Mouse (Mus musculus) forebrain, embryonic 14.5 days (tissue): ENCODE data around the gene Cfl2. TPM values are rescaled to one million over a fixed set of nuclear protein-coding genes. Genes with fewer than 3 reads are reported as not detected.

Experiments
- ATAC-seq: fragments of 200-750 bp; cut with Nextera tagmentation; 2 replicates; pipeline ENCODE4 v1.8.0; 2017; ENCODE audit warnings: mild to moderate bottlenecking, moderate library complexity
- DNase-seq: peaks from one replicate; pipeline ENCODE4 v3.0.0-alpha.2; 2015; ENCODE audit warnings: low spot score
- H3K27ac ChIP-seq: fragments of 300-500 bp; sonication (generic); 2 replicates; pipeline ENCODE4 v1.5.1; 2014; ENCODE audit warnings: low read depth, mild to moderate bottlenecking, control low read depth, low read length, moderate library complexity
- H3K27me3 ChIP-seq: fragments of 300-500 bp; sonication (generic); replicated peaks from 2 replicates; pipeline ENCODE4 v1.6.1; 2014; ENCODE audit warnings: low read length, control low read depth, mixed read lengths; ENCODE audit not compliant: control insufficient read depth, insufficient read depth
- H3K36me3 ChIP-seq: fragments of 300-500 bp; sonication (generic); 2 replicates; pipeline ENCODE4 v1.6.1; 2014; ENCODE audit warnings: low read length, control low read depth; ENCODE audit not compliant: control insufficient read depth, insufficient read depth
- H3K4me1 ChIP-seq: fragments of 300-500 bp; sonication (generic); 2 replicates; pipeline ENCODE4 v1.6.1; 2014; ENCODE audit warnings: antibody characterized with exemption, low read length, control low read depth; ENCODE audit not compliant: control insufficient read depth, insufficient read depth
- H3K4me2 ChIP-seq: fragments of 300-500 bp; sonication (generic); 2 replicates; pipeline ENCODE4 v1.6.1; 2014; ENCODE audit warnings: mild to moderate bottlenecking, control low read depth, low read length
- H3K4me3 ChIP-seq: fragments of 300-500 bp; sonication (generic); 2 replicates; pipeline ENCODE4 v1.5.1; 2014; ENCODE audit warnings: low read depth, low read length, control low read depth
- H3K9ac ChIP-seq: fragments of 300-500 bp; sonication (generic); 2 replicates; pipeline ENCODE4 v1.6.1; 2014; ENCODE audit warnings: mild to moderate bottlenecking, low read length, control low read depth, moderate library complexity
- H3K9me3 ChIP-seq: fragments of 300-500 bp; sonication (generic); replicated peaks from 2 replicates; pipeline ENCODE4 v1.6.1; 2016; ENCODE audit warnings: low read length, control low read depth, mixed read lengths; ENCODE audit not compliant: control insufficient read depth
- WGBS: fragments of 180-500 bp; shearing (Covaris S2); extraction: QIAGEN DNeasy Blood & Tissue Kit; methylation state at CpG from one replicate; pipeline ENCODE4 v1.1.7; 2014; 5-methylcytosine and 5-hydroxymethylcytosine counted together
- polyA plus RNA-seq: library from polyadenylated mRNA; unstranded; fragments of >200 nt; fragmentation: Nextera tagmentation; extraction: Ambion mirVana; gene quantifications from 2 replicates; pipeline ENCODE4 v1.2.1, GENCODE M21; 2014

The Cfl2 gene
- polyA plus RNA-seq, 1 experiment from 2014 or later: 380 TPM

DNA sequence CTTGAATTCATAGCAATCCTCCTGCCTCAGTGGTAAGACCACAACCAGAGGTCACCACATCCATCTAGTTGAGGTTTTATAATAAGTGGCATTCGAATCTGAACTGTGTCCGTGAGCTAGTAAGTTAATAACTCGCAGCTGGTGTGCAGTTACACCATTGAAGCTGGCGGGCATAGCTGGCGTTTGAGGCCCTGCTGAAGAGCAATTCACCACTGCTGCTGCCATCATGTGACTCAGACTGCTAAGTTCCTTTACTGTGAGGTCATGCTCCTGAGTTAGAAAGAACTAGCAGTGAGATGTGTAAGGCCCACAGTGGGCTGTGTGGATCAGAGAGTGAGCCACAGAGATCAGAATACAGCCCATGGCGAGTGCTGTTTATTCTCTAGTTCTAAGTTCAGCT, 12.0 kb upstream of the Cfl2 start:
- Histone ChIP-seq H3K4me3 (no peak overlapping the region), H3K4me1 (no peaks in the 10 kb centered on the region), H3K4me2 (no peak overlapping the region), H3K27ac (no peak overlapping the region), H3K9me3 (no peaks in the 10 kb centered on the region), H3K27me3 (no peaks in the 10 kb centered on the region), H3K36me3 (no peaks in the 10 kb centered on the region), H3K9ac (no peak overlapping the region)
- ATAC-seq (no peak), DNase-seq (no peak)
- 68% methylated on average over 6 of the region's 6 CpGs for WGBS

DNA sequence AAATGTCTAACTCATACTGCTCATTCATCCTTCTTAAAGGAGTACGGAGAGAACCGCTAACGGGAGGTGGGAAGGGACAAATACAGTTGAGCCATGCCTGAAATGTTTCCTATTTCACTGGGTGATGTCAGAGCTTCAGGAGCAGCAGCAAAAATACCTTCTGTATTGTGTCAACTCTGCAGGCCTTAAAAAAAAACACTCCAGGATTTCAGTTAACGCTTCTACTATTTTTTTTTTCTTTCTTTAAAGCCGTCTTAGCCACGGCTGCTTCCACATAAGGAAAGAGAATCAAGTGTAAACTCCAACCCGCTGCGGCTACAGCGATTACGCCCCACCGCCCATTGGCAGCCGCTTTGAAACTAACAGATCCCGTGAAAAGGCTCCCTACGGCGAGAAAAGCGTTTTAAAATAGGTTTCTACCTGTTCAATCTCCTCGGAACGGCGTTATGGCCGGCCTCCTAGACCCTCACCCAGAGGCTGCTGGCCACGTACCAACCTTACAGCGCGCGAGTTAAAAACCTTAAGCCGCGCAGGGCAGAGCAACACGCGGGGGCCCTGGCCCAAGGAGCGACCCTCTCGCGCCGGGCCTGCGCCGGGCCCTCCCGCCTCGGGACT, 579 bp downstream of the Cfl2 start:
- peak; percentile 78 for DNase-seq
- Histone ChIP-seq H3K4me2 (peak overlapping the region; percentile 72), H3K27me3 (no peaks in the 10 kb centered on the region), H3K9me3 (no peaks in the 10 kb centered on the region), H3K4me3 (peak overlapping the region; percentile 64), H3K4me1 (peaks cover 12% of the 10 kb centered on the region), H3K36me3 (peaks cover 19% of the 10 kb centered on the region), H3K9ac (peak overlapping the region; percentile 83), H3K27ac (peak overlapping the region; percentile 99)
- peak; percentile 16; the same call in 1 of the 2 replicates for ATAC-seq
- under 1% methylated on average over 36 of the region's 36 CpGs for WGBS

DNA sequence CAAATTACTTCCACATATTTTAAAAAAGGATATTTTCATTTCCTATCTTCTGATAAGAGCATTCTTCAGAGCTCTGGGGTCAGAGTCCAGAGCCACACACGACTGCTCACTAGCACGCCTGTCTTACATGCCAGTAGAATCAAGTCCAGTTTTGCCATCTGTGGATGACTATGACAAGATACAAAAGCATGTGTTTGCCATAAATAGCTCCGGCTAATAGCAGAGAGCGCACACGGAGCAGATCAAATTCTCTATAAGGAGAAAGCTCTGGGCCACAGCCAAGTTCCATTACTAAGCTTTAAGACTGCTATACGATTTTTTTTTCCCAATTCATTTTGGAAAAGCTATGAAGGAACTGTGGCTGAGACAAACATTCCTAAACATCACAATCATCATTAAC, 3.1 kb downstream of the Cfl2 start:
- ATAC-seq (no peak), DNase-seq (peak; percentile 52)
- no peak overlapping the region for H3K27ac ChIP-seq
- H3K4me2 ChIP-seq: peak overlapping the region; percentile 11; the same call in 1 of the 2 replicates
- peaks cover 12% of the 10 kb centered on the region for H3K4me1 ChIP-seq
- H3K9ac ChIP-seq: 0 out of 2 replicates have a peak overlapping the region, but pooled peaks have one; percentile 3
- H3K27me3 ChIP-seq: no peaks in the 10 kb centered on the region
- WGBS: 64% methylated on average over 6 of the region's 6 CpGs
- no peak overlapping the region for H3K4me3 ChIP-seq
- H3K9me3 ChIP-seq: no peaks in the 10 kb centered on the region
- peaks cover 33% of the 10 kb centered on the region for H3K36me3 ChIP-seq

DNA sequence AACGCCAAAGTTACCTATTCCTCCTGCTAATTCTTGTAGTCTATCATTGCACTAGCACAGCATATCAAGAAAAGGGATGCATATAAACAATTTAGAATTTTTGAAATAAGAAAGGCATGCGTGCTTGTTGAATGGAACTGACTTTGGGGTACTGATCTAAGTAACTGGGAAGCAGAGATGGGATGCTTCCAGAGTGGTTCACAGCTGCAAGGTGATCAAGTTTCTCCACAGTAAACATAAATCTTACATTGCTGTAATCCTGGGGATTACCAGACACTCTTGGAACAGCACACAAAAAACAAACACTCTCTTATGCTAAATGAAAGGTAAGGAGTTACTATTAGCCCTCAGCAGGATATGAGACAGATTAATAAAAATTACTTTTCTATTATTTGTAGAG, 12.1 kb downstream of the Cfl2 start:
- ATAC-seq (no peak), DNase-seq (no peak)
- Histone ChIP-seq H3K4me2 (no peak overlapping the region), H3K4me1 (no peaks in the 10 kb centered on the region), H3K9ac (no peak overlapping the region), H3K27ac (no peak overlapping the region), H3K9me3 (no peaks in the 10 kb centered on the region), H3K27me3 (no peaks in the 10 kb centered on the region), H3K4me3 (no peak overlapping the region), H3K36me3 (peaks cover 8% of the 10 kb centered on the region; the same call in 1 of the 2 replicates)
- WGBS: 94% methylated on average over 2 of the region's 2 CpGs

DNA sequence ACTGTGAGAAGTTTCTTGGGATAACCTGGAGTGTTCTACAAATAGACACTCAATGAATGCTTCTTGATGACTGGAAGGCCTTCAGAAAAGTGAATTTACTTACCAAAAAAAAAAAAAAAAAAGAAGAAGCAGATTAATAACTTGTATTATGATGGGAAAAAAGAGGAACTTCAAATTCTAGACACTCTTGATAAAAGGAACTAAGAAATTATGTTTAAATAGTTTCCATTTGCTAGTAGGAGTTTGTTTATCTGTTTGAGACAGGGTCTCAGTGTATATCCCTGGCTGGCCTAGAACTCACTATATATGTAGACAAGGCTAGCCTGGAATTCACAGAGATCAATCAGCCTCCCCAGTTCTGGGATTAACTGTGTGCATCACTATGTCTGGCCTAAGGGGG, 18.3 kb downstream of the Cfl2 start:
- ATAC-seq (no peak), DNase-seq (no peak)
- no peaks in the 10 kb centered on the region for H3K9me3 ChIP-seq
- no peak overlapping the region for H3K9ac ChIP-seq
- H3K27me3 ChIP-seq: no peaks in the 10 kb centered on the region
- no peak overlapping the region for H3K4me2 ChIP-seq
- no peak overlapping the region for H3K27ac ChIP-seq
- H3K4me1 ChIP-seq: no peaks in the 10 kb centered on the region
- H3K4me3 ChIP-seq: no peak overlapping the region
- no peaks in the 10 kb centered on the region for H3K36me3 ChIP-seq

DNA sequence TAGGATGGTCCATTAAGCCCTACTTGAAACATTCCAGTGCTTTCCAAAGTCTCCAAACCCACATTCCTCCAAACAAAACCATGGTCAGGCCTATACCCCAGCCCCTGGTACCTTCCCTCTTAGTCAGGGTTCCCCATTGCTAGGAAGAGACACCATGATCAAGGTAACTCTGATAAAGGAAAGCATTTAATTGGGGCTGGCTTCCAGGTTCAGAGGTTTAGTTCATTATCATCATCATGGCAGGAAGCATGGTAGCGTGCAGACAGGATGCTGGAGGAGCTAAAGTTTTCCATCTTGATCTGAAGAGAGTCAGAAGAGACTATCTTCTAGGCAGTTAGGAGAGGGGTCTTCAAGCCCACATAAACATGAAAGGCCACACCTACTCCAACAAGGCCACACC, 21.1 kb downstream of the Cfl2 start:
- Histone ChIP-seq H3K27me3 (no peaks in the 10 kb centered on the region), H3K27ac (no peak overlapping the region), H3K4me3 (no peak overlapping the region), H3K9ac (no peak overlapping the region), H3K4me1 (no peaks in the 10 kb centered on the region), H3K36me3 (no peaks in the 10 kb centered on the region), H3K4me2 (no peak overlapping the region), H3K9me3 (no peaks in the 10 kb centered on the region)
- 95% methylated on average over 1 of the region's 1 CpGs for WGBS
- DNase-seq (no peak), ATAC-seq (no peak)

DNA sequence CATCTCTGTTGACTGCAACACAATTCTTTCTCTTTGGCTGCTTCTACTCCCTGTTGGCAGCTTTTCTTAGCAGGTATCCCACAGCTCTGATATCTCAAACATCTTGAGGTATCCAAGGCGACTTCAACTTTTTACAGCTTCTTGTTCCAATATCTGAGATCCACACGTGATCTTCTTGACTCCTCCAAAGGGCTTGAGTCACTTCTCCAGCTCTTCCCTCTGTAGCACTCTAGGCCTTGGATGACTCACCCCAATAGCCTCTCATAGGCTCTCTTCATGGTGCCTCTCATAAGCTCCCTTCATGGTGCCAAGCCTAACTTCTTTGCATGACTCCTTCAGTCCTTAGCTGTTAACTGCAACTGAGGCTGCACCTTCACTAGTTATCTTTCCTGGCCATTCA, 22.9 kb downstream of the Cfl2 start:
- WGBS: 77% methylated on average over 2 of the region's 2 CpGs
- ATAC-seq (no peak), DNase-seq (no peak)
- no peak overlapping the region for H3K4me3 ChIP-seq
- H3K36me3 ChIP-seq: no peaks in the 10 kb centered on the region
- no peaks in the 10 kb centered on the region for H3K9me3 ChIP-seq
- H3K4me2 ChIP-seq: no peak overlapping the region
- H3K4me1 ChIP-seq: 0 out of 2 replicates have a peak, but pooled peaks cover 3% of the 10 kb centered on the region
- H3K27ac ChIP-seq: no peak overlapping the region
- H3K9ac ChIP-seq: no peak overlapping the region
- H3K27me3 ChIP-seq: no peaks in the 10 kb centered on the region

DNA sequence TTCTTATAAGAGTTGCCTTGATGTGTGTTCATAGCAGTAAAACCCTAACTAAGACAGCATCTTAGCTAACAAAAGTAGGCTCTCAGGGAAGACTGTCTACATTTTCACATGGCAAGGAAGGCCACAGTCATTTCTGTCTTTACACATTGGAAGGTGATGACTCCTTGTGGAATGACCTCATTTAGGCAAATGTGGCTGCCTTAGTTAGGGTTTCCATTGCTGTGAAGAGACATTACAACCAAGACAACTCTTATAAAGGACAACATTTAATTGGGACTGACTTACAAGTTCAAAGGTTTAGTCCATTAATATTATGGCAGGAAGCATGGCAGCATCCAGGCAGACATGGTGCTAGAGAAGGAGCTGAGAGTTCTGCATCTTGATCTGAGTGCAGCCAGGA, 23.7 kb downstream of the Cfl2 start:
- H3K4me3 ChIP-seq: no peak overlapping the region
- ATAC-seq (no peak), DNase-seq (no peak)
- H3K9ac ChIP-seq: no peak overlapping the region
- no peaks in the 10 kb centered on the region for H3K36me3 ChIP-seq
- no peaks in the 10 kb centered on the region for H3K27me3 ChIP-seq
- no peaks in the 10 kb centered on the region for H3K9me3 ChIP-seq
- H3K4me1 ChIP-seq: 0 out of 2 replicates have a peak, but pooled peaks cover 4% of the 10 kb centered on the region
- no peak overlapping the region for H3K4me2 ChIP-seq
- H3K27ac ChIP-seq: no peak overlapping the region

DNA sequence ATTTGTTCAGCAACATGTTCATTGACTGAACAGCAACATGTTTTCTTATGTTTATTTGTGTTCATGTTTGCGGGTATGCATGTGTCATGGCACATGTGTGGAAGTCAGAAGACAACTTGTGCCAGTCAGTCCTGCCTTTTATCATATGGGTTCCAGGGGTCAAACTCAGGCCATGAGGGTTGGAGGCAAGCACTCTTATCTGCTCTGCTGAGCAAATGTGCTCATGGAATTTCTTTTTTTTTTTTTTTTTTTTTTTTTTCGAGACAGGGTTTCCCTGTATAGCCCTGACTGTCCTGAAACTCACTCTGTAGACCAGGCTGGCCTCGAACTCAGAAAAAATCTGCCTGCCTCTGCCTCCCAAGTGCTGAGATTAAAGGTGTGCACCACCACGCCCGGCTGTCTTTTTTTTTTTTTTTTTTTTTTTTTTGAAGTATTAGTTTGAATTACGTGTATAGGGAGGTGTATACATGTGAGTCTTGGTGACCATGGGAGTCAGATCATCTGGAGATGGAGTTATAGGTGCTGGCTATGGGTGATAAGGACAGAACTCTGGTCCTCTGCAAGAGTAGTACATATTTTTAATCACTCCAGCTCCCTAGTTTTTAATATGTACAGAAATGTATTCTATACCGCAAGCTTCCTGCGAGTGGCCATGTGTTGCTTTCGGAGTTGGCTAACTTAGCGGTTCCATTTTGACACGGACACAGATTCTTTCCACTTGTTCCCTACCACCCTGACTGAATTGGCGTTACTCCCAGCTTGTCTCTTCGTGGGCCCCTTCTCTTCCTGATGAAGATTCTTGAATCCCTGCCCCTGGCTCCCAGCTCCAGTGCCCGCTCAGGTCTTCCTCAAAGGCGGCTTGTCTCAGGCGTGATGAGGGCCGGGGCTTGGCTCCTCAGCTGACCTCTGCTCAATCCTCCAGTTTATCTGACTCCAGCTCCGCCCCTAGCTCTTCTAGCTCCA, 26.8 kb downstream of the Cfl2 start:
- ATAC-seq: no peak
- no peak overlapping the region for H3K4me3 ChIP-seq
- no peaks in the 10 kb centered on the region for H3K27me3 ChIP-seq
- no peak overlapping the region for H3K9ac ChIP-seq
- no peaks in the 10 kb centered on the region for H3K36me3 ChIP-seq
- WGBS: 82% methylated on average over 18 of the region's 18 CpGs
- H3K4me1 ChIP-seq: 0 out of 2 replicates have a peak, but pooled peaks cover 4% of the 10 kb centered on the region
- H3K9me3 ChIP-seq: no peaks in the 10 kb centered on the region
- DNase-seq: no peak
- H3K27ac ChIP-seq: no peak overlapping the region
- H3K4me2 ChIP-seq: no peak overlapping the region
